Mouse (Mus musculus): ENCODE results near the gene Trp53rka. TPM values are rescaled to one million over a fixed set of nuclear protein-coding genes. Genes with fewer than 3 reads are reported as not detected.

Trp53rka gene
- polyA plus RNA-seq, 1 experiment from 2014 or later = 55.3 TPM

GRCm38 (mm10) chr2:165503259-165504203, 10.4 kb upstream of the Trp53rka start, which contains the start of gene Slc2a10:
Slc2a10 (plus strand) TSS chr2:165503787.
- Histone ChIP-seq H3K27ac (peak within 1 kb of the TSS; percentile 88), H3K9me3 (no peaks in the 10 kb centered on the region), H3K4me1 (peaks cover 21% of the 10 kb centered on the region), H3K27me3 (ENCODE audit: poor library complexity, severe bottlenecking) (peaks cover 29% of the 10 kb centered on the region), H3K36me3 (replicated peaks) (no peaks in the 10 kb centered on the region), H3K4me3 (peak within 1 kb of the TSS; percentile 62)
- WGBS = 7% methylated on average over 25 of the region's 32 CpGs
- peak; percentile 44 for DNase-seq (ENCODE audit: extremely low spot score, low spot score)

GRCm38 (mm10) chr2:165498816-165499215, 5.7 kb upstream of the Trp53rka start:
- Histone ChIP-seq H3K9me3 (no peaks in the 10 kb centered on the region), H3K27me3 (ENCODE audit: poor library complexity, severe bottlenecking) (peaks cover 14% of the 10 kb centered on the region), H3K4me1 (peaks cover 31% of the 10 kb centered on the region), H3K4me3 (no peak overlapping the region), H3K27ac (no peak overlapping the region), H3K36me3 (replicated peaks) (no peaks in the 10 kb centered on the region)
- no peak for DNase-seq (ENCODE audit: extremely low spot score, low spot score)
- 80% methylated on average over 6 of the region's 6 CpGs for WGBS

GRCm38 (mm10) chr2:165497706-165498275, 4.7 kb upstream of the Trp53rka start:
- no peaks in the 10 kb centered on the region for H3K36me3 ChIP-seq (replicated peaks)
- H3K27me3 ChIP-seq (ENCODE audit: poor library complexity, severe bottlenecking) = peaks cover 5% of the 10 kb centered on the region
- WGBS = 83% methylated on average over 2 of the region's 2 CpGs
- H3K9me3 ChIP-seq = no peaks in the 10 kb centered on the region
- no peak for DNase-seq (ENCODE audit: extremely low spot score, low spot score)
- peaks cover 28% of the 10 kb centered on the region for H3K4me1 ChIP-seq
- no peak overlapping the region for H3K4me3 ChIP-seq
- H3K27ac ChIP-seq = no peak overlapping the region

- DNase-seq (ENCODE audit: extremely low spot score, low spot score) = peak; percentile 30
- no peaks in the 10 kb centered on the region; the same call in 1 of the 2 replicates for H3K27me3 ChIP-seq (ENCODE audit: poor library complexity, severe bottlenecking)
- H3K9me3 ChIP-seq = no peaks in the 10 kb centered on the region
- peak overlapping the region; percentile 6; the same call in 1 of the 2 replicates for H3K27ac ChIP-seq
- peaks cover 39% of the 10 kb centered on the region for H3K4me1 ChIP-seq
- no peaks in the 10 kb centered on the region for H3K36me3 ChIP-seq (replicated peaks)
- no peak overlapping the region for H3K4me3 ChIP-seq
Measured at GRCm38 (mm10) chr2:165496251-165496650, 3.1 kb upstream of the Trp53rka start.

- H3K27ac ChIP-seq = peak overlapping the region; percentile 91
- DNase-seq (ENCODE audit: extremely low spot score, low spot score) = no peak
- H3K36me3 ChIP-seq (replicated peaks) = peaks cover 17% of the 10 kb centered on the region
- H3K4me3 ChIP-seq = peak overlapping the region; percentile 82; the same call in 1 of the 2 replicates
- 62% methylated on average over 2 of the region's 2 CpGs for WGBS
- H3K9me3 ChIP-seq = no peaks in the 10 kb centered on the region
- H3K27me3 ChIP-seq (ENCODE audit: poor library complexity, severe bottlenecking) = no peaks in the 10 kb centered on the region
- peaks cover 39% of the 10 kb centered on the region for H3K4me1 ChIP-seq
Measured at GRCm38 (mm10) chr2:165494495-165494894, 1.4 kb upstream of the Trp53rka start.

GRCm38 (mm10) chr2:165493587-165494210, 575 bp upstream of the Trp53rka start:
- peak overlapping the region; percentile 82 for H3K4me3 ChIP-seq
- H3K4me1 ChIP-seq = peaks cover 39% of the 10 kb centered on the region
- peaks cover 25% of the 10 kb centered on the region for H3K36me3 ChIP-seq (replicated peaks)
- 15% methylated on average over 17 of the region's 17 CpGs for WGBS
- H3K27ac ChIP-seq = peak overlapping the region; percentile 91
- DNase-seq (ENCODE audit: extremely low spot score, low spot score) = peak; percentile 59
- H3K9me3 ChIP-seq = no peaks in the 10 kb centered on the region
- H3K27me3 ChIP-seq (ENCODE audit: poor library complexity, severe bottlenecking) = no peaks in the 10 kb centered on the region

GRCm38 (mm10) chr2:165486881-165487535, 6.1 kb downstream of the Trp53rka start:
- peaks cover 34% of the 10 kb centered on the region for H3K36me3 ChIP-seq (replicated peaks)
- no peaks in the 10 kb centered on the region for H3K9me3 ChIP-seq
- H3K4me3 ChIP-seq = no peak overlapping the region
- WGBS = 26% methylated on average over 8 of the region's 8 CpGs
- peak overlapping the region; percentile 2; the same call in 1 of the 2 replicates for H3K27ac ChIP-seq
- DNase-seq (ENCODE audit: extremely low spot score, low spot score) = peak; percentile 62
- no peaks in the 10 kb centered on the region for H3K27me3 ChIP-seq (ENCODE audit: poor library complexity, severe bottlenecking)
- H3K4me1 ChIP-seq = peaks cover 41% of the 10 kb centered on the region

GRCm38 (mm10) chr2:165486401-165486800, 6.7 kb downstream of the Trp53rka start:
- peaks cover 34% of the 10 kb centered on the region for H3K36me3 ChIP-seq (replicated peaks)
- no peaks in the 10 kb centered on the region for H3K9me3 ChIP-seq
- peak overlapping the region; percentile 51; the same call in 1 of the 2 replicates for H3K27ac ChIP-seq
- H3K4me1 ChIP-seq = peaks cover 39% of the 10 kb centered on the region
- H3K27me3 ChIP-seq (ENCODE audit: poor library complexity, severe bottlenecking) = no peaks in the 10 kb centered on the region
- no peak for DNase-seq (ENCODE audit: extremely low spot score, low spot score)
- WGBS = 83% methylated on average over 5 of the region's 5 CpGs
- no peak overlapping the region for H3K4me3 ChIP-seq

GRCm38 (mm10) chr2:165485826-165486225, 7.3 kb downstream of the Trp53rka start:
- Histone ChIP-seq H3K36me3 (replicated peaks) (peaks cover 30% of the 10 kb centered on the region), H3K9me3 (no peaks in the 10 kb centered on the region), H3K27me3 (ENCODE audit: poor library complexity, severe bottlenecking) (no peaks in the 10 kb centered on the region), H3K4me3 (no peak overlapping the region), H3K27ac (no peak overlapping the region), H3K4me1 (peaks cover 39% of the 10 kb centered on the region)
- WGBS = 80% methylated on average over 3 of the region's 3 CpGs
- DNase-seq (ENCODE audit: extremely low spot score, low spot score) = no peak

- Histone ChIP-seq H3K36me3 (replicated peaks) (peaks cover 14% of the 10 kb centered on the region), H3K9me3 (no peaks in the 10 kb centered on the region), H3K27me3 (ENCODE audit: poor library complexity, severe bottlenecking) (no peaks in the 10 kb centered on the region), H3K4me1 (peaks cover 39% of the 10 kb centered on the region), H3K4me3 (no peak overlapping the region), H3K27ac (no peak overlapping the region)
- 76% methylated on average over 6 of the region's 6 CpGs for WGBS
- no peak for DNase-seq (ENCODE audit: extremely low spot score, low spot score)
Measured at GRCm38 (mm10) chr2:165484152-165484551, 9.0 kb downstream of the Trp53rka start.

- Histone ChIP-seq H3K36me3 (replicated peaks) (no peaks in the 10 kb centered on the region), H3K27ac (peak overlapping the region; percentile 8; the same call in 1 of the 2 replicates), H3K4me1 (peaks cover 35% of the 10 kb centered on the region), H3K9me3 (no peaks in the 10 kb centered on the region), H3K4me3 (no peak overlapping the region), H3K27me3 (ENCODE audit: poor library complexity, severe bottlenecking) (no peaks in the 10 kb centered on the region)
- WGBS = 69% methylated on average over 8 of the region's 8 CpGs
- DNase-seq (ENCODE audit: extremely low spot score, low spot score) = no peak
Measured at GRCm38 (mm10) chr2:165482003-165482402, 11.1 kb downstream of the Trp53rka start.

GRCm38 (mm10) chr2:165475850-165476249, 17.3 kb downstream of the Trp53rka start:
- no peaks in the 10 kb centered on the region for H3K36me3 ChIP-seq (replicated peaks)
- no peak overlapping the region for H3K4me3 ChIP-seq
- peaks cover 24% of the 10 kb centered on the region for H3K4me1 ChIP-seq
- DNase-seq (ENCODE audit: extremely low spot score, low spot score) = no peak
- no peaks in the 10 kb centered on the region for H3K9me3 ChIP-seq
- WGBS = 65% methylated on average over 5 of the region's 5 CpGs
- peaks cover 38% of the 10 kb centered on the region for H3K27me3 ChIP-seq (ENCODE audit: poor library complexity, severe bottlenecking)
- peak overlapping the region; percentile 32; the same call in 1 of the 2 replicates for H3K27ac ChIP-seq
